Mouse (Mus musculus): ENCODE results near the gene Immp2l.
"Not testable (repeated sequence)": the region's sequence is repeated elsewhere in the genome, so short reads cannot be mapped to it uniquely, and the experiment has no call there.

Immp2l gene

GRCm38 (mm10) chr12:41023511-41024421 is at the start of gene Immp2l:
Gene Immp2l (plus strand): TSS chr12:41024090.
- DNase-seq (ENCODE audit: low spot score), result peak; percentile 95

GRCm38 (mm10) chr12:40978719-40979500 is 45.0 kb upstream of the Immp2l start:
- no peak for DNase-seq (ENCODE audit: low spot score)

- no peak for DNase-seq (ENCODE audit: low spot score)
These were observed 44.2 kb upstream of the Immp2l start for GRCm38 (mm10) chr12:40979716-40980115.

- DNase-seq (ENCODE audit: low spot score), result no peak
These were observed 43.7 kb upstream of the Immp2l start for GRCm38 (mm10) chr12:40980160-40980559.

- no peak for DNase-seq (ENCODE audit: low spot score)
These were observed 40.9 kb upstream of the Immp2l start for GRCm38 (mm10) chr12:40983021-40983420.

GRCm38 (mm10) chr12:40984735-40985134 is 39.2 kb upstream of the Immp2l start:
- DNase-seq (ENCODE audit: low spot score), result no peak

- peak; percentile 61 for DNase-seq (ENCODE audit: low spot score)
These were observed 38.1 kb upstream of the Immp2l start for GRCm38 (mm10) chr12:40985791-40986190.

GRCm38 (mm10) chr12:40988311-40989065 is 35.4 kb upstream of the Immp2l start:
- peak; percentile 84 for DNase-seq (ENCODE audit: low spot score)

- DNase-seq (ENCODE audit: low spot score), result peak; percentile 45
These were observed 32.2 kb upstream of the Immp2l start for GRCm38 (mm10) chr12:40991647-40992046.

GRCm38 (mm10) chr12:40992237-40992636 is 31.7 kb upstream of the Immp2l start:
- DNase-seq (ENCODE audit: low spot score), result not testable (repeated sequence)

GRCm38 (mm10) chr12:40994846-40995245 is 29.0 kb upstream of the Immp2l start:
- DNase-seq (ENCODE audit: low spot score), result peak; percentile 55

- no peak for DNase-seq (ENCODE audit: low spot score)
These were observed 28.1 kb upstream of the Immp2l start for GRCm38 (mm10) chr12:40995618-40996370.

- DNase-seq (ENCODE audit: low spot score), result no peak
These were observed 1.4 kb upstream of the Immp2l start for GRCm38 (mm10) chr12:41022516-41022915.

- DNase-seq (ENCODE audit: low spot score), result no peak
These were observed 622 bp downstream of the Immp2l start for GRCm38 (mm10) chr12:41024512-41024911.

GRCm38 (mm10) chr12:41027485-41027884 is 3.6 kb downstream of the Immp2l start:
- DNase-seq (ENCODE audit: low spot score), result no peak

- no peak for DNase-seq (ENCODE audit: low spot score)
These were observed 7.2 kb downstream of the Immp2l start for GRCm38 (mm10) chr12:41031119-41031518.

GRCm38 (mm10) chr12:41033196-41033595 is 9.3 kb downstream of the Immp2l start:
- no peak for DNase-seq (ENCODE audit: low spot score)

GRCm38 (mm10) chr12:41039834-41040233 is 15.9 kb downstream of the Immp2l start:
- DNase-seq (ENCODE audit: low spot score), result no peak

- DNase-seq (ENCODE audit: low spot score), result no peak
These were observed 17.8 kb downstream of the Immp2l start for GRCm38 (mm10) chr12:41041737-41042136.

- no peak for DNase-seq (ENCODE audit: low spot score)
These were observed 20.7 kb downstream of the Immp2l start for GRCm38 (mm10) chr12:41044493-41045132.
